Comparison of ENCODE assay signal across 14 mouse cellular contexts in genomic region chr8:122299581-122300254, GRCm38 (mm10). TPM values are rescaled to one million over a fixed set of nuclear protein-coding genes. Genes with fewer than 3 reads are reported as not detected.
A peak's percentile ranks its signal among the peaks of the same experiment; 100 is the strongest.
DNase-seq lines count a peak whose midpoint lies in the region; ATAC-seq and TF ChIP-seq lines count a peak whose summit lies in the region.
"Had no signal": no experiment of that assay in that cellular context is flagged by ENCODE, and none has a peak within 500 bp of the region (broad histone marks: within the 10 kb centered on the region; RNA-seq: fewer than 3 reads in every experiment).

No protein-coding gene starts in this region.

- H3K9ac ChIP-seq in hindbrain, embryonic 13.5 days = no peak overlapping the region
- H3K9ac ChIP-seq in hindbrain, postnatal 0 days (replicated peaks; ENCODE audit: low read length) = no peak overlapping the region
- H3K9ac ChIP-seq in liver, embryonic 14.5 days (replicated peaks) = peak overlapping the region; percentile 25; the same call in 1 of the 2 replicates
- H3K9ac ChIP-seq: forebrain, postnatal 0 days; limb, embryonic 13.5 days had no signal

- H3K4me1 ChIP-seq in hindbrain, embryonic 13.5 days (replicated peaks) = peaks cover 75% of the 10 kb centered on the region
- H3K4me1 ChIP-seq in hindbrain, postnatal 0 days (ENCODE audit: insufficient read depth, low read length) = peaks cover 16% of the 10 kb centered on the region; the same call in 1 of the 2 replicates
- H3K4me1 ChIP-seq in G1E (ENCODE audit: insufficient read depth, low read depth, low read length) = peaks cover 99% of the 10 kb centered on the region
- peaks cover 95 to 98% of the 10 kb centered on the region in 2 experiments for H3K4me1 ChIP-seq in liver, embryonic 14.5 days (replicated peaks; ENCODE audit: control insufficient read depth in 2 of 2, insufficient read depth in 2 of 2, low read length in 1 of 2)

- peak overlapping the region; percentile 81; the same call in 1 of the 2 replicates for H3K27ac ChIP-seq in hindbrain, embryonic 13.5 days
- no peak overlapping the region for H3K27ac ChIP-seq in hindbrain, postnatal 0 days
- peak overlapping the region; percentile 27 for H3K27ac ChIP-seq in liver, embryonic 14.5 days
- no peak overlapping the region for H3K27ac ChIP-seq in layer of hippocampus, adult 2 months
- H3K27ac ChIP-seq: limb, embryonic 13.5 days had no signal

- 69% methylated on average over 16 of the region's 16 CpGs for WGBS in hindbrain, embryonic 13.5 days
- WGBS in hindbrain, postnatal 0 days = 63% methylated on average over 16 of the region's 16 CpGs
- 40% methylated on average over 16 of the region's 16 CpGs for WGBS in liver, embryonic 14.5 days (ENCODE audit: insufficient replicate concordance)

- H3K4me2 ChIP-seq in hindbrain, embryonic 13.5 days = no peak overlapping the region
- H3K4me2 ChIP-seq in hindbrain, postnatal 0 days (ENCODE audit: low read depth, low read length) = no peak overlapping the region
- peak overlapping the region; percentile 28 for H3K4me2 ChIP-seq in liver, embryonic 14.5 days (ENCODE audit: low read depth)
- H3K4me2 ChIP-seq: limb, embryonic 13.5 days had no signal

- no peak for ATAC-seq in hindbrain, embryonic 13.5 days (ENCODE audit: low FRiP score)
- no peak for ATAC-seq in hindbrain, postnatal 0 days
- no peak for ATAC-seq in G1E (ENCODE audit: extremely low read depth, insufficient number of reproducible peaks, low FRiP score, poor library complexity, severe bottlenecking)
- no peak for ATAC-seq in liver, embryonic 14.5 days (ENCODE audit: insufficient read depth)
- ATAC-seq: forebrain, postnatal 0 days had no signal

- no peaks in the 10 kb centered on the region for H3K36me3 ChIP-seq in hindbrain, embryonic 13.5 days
- H3K36me3 ChIP-seq in hindbrain, postnatal 0 days (ENCODE audit: insufficient read depth, low read length) = no peaks in the 10 kb centered on the region
- peaks cover 96% of the 10 kb centered on the region for H3K36me3 ChIP-seq in G1E (replicated peaks)
- H3K36me3 ChIP-seq in liver, embryonic 14.5 days (replicated peaks; ENCODE audit: control insufficient read depth, insufficient read depth, low read depth) = peaks cover 31% of the 10 kb centered on the region
- H3K36me3 ChIP-seq: limb, embryonic 13.5 days had no signal

- H3K27me3 ChIP-seq in hindbrain, embryonic 13.5 days = 0 out of 2 replicates have a peak, but pooled peaks cover 3% of the 10 kb centered on the region
- no peaks in the 10 kb centered on the region for H3K27me3 ChIP-seq in hindbrain, postnatal 0 days (ENCODE audit: insufficient read depth, low read length)
- H3K27me3 ChIP-seq in G1E (ENCODE audit: insufficient read depth, low read length) = peaks cover 5% of the 10 kb centered on the region; the same call in 1 of the 2 replicates
- H3K27me3 ChIP-seq in liver, embryonic 14.5 days (ENCODE audit: control insufficient read depth, insufficient read depth, low read length) = no peaks in the 10 kb centered on the region
- H3K27me3 ChIP-seq: limb, embryonic 13.5 days had no signal

- DNase-seq in hindbrain, postnatal 0 days (ENCODE audit: low spot score) = no peak
- no peak for DNase-seq in G1E (ENCODE audit: low spot score)
- DNase-seq in heart, postnatal 14 days = peak; percentile 39 to 41
- DNase-seq in liver, embryonic 14.5 days (ENCODE audit: low read depth in 3 of 3, low spot score in 3 of 3) = no peak
- DNase-seq in layer of hippocampus, adult 2 months (ENCODE audit: low spot score in 2 of 2) = no peak
- DNase-seq in layer of hippocampus, adult 8-10 months (ENCODE audit: low spot score in 2 of 2) = no peak
- no peak for DNase-seq in gastrocnemius, postnatal 25 days
- DNase-seq: adrenal gland, postnatal 10 days; cerebellum, adult 8-10 months; forebrain, postnatal 0 days; kidney, adult 2 months; thymus, adult 2 months had no signal

- intact Hi-C loops in heart, postnatal 14 days (cut with DNase I) = no loop called here

- H3K9me3 ChIP-seq in hindbrain, embryonic 13.5 days = no peaks in the 10 kb centered on the region
- H3K9me3 ChIP-seq in hindbrain, postnatal 0 days (ENCODE audit: low read length) = no peaks in the 10 kb centered on the region
- H3K9me3 ChIP-seq in G1E (replicated peaks) = no peaks in the 10 kb centered on the region
- H3K9me3 ChIP-seq in liver, embryonic 14.5 days (ENCODE audit: control insufficient read depth, low read length) = no peaks in the 10 kb centered on the region
- H3K9me3 ChIP-seq: limb, embryonic 13.5 days had no signal

- no peak for TF ChIP-seq CTCF in hindbrain, postnatal 0 days (IDR thresholded peaks at IDR 0.05; ENCODE audit: low read depth)
- TF ChIP-seq CTCF in G1E (IDR thresholded peaks at IDR 0.05; ENCODE audit: low read depth, low read length) = no peak
- no peak for TF ChIP-seq CTCF in liver, embryonic 14.5 days (IDR thresholded peaks at IDR 0.05; ENCODE audit: low read depth)
- no peak for TF ChIP-seq CTCF in layer of hippocampus, adult 2 months (conservative IDR thresholded peaks at IDR 0.05)

- H3K4me3 ChIP-seq in hindbrain, embryonic 13.5 days = no peak overlapping the region
- H3K4me3 ChIP-seq in hindbrain, postnatal 0 days (ENCODE audit: low read length) = no peak overlapping the region
- peak overlapping the region; percentile 55; the same call in 1 of the 2 replicates for H3K4me3 ChIP-seq in G1E (ENCODE audit: low read depth, low read length)
- H3K4me3 ChIP-seq in liver, embryonic 14.5 days (ENCODE audit: insufficient read depth in 1 of 2, low read depth in 2 of 2, low read length in 2 of 2) = no peak overlapping the region
- no peak overlapping the region for H3K4me3 ChIP-seq in layer of hippocampus, adult 2 months
- H3K4me3 ChIP-seq: limb, embryonic 13.5 days had no signal

- no peak for TF ChIP-seq EP300 in liver, embryonic 14.5 days (IDR thresholded peaks at IDR 0.05; ENCODE audit: low read depth)

RNA-seq across cellular contexts. Expression of gene Zfpm1, which starts 17.8 kb away (rescaled TPM):
- 1.4 and 1.5 TPM in 2 replicates for polyA plus RNA-seq in hindbrain, embryonic 13.5 days (2015; fragmentation: Nextera tagmentation; extraction: Ambion mirVana)
- total RNA-seq in hindbrain, postnatal 0 days (2014; rRNA removed) = 28.0 and 37.6 TPM in 2 replicates
- polyA plus RNA-seq in hindbrain, postnatal 0 days (2015; fragmentation: Nextera tagmentation; extraction: Ambion mirVana) = 1.5 and 2.0 TPM in 2 replicates
- total RNA-seq in G1E (2014; fragmentation: Nextera tagmentation) (254 and 292 TPM in 2 replicates), G1E (2017) (53.1 and 54.4 TPM in 2 replicates)
- 1,150 and 1,251 TPM in 2 replicates for polyA plus RNA-seq in G1E (2012)
- total RNA-seq in heart, postnatal 14 days (2021) = 10 to 100 TPM; 25.5 to 26.9 TPM
- polyA plus RNA-seq in liver, embryonic 14.5 days (2012; rRNA removed) = 69.6 and 80.3 TPM in 2 replicates
- 13.3 and 16.2 TPM in 2 replicates for polyA plus RNA-seq in liver, embryonic 14.5 days (2014; fragmentation: Nextera tagmentation; extraction: Ambion mirVana)
- total RNA-seq in layer of hippocampus, adult 2 months (2021) = 10 to 100 TPM; 45.1 to 45.6 TPM
- total RNA-seq in layer of hippocampus, adult 8-10 months (2022) = 10 to 100 TPM; 37.3 to 45.5 (median 41.5) TPM
- total RNA-seq in gastrocnemius, postnatal 25 days (2021) = 1 to 10 TPM; 8.5 to 8.8 TPM

Comparison
In these comparisons a context has a peak if more than half of its experiments do, and no peak if none do; other contexts are left out.
1. H3K27ac ChIP-seq: peak in hindbrain, embryonic 13.5 days (single experiment) and liver, embryonic 14.5 days (single experiment); none in hindbrain, postnatal 0 days (single experiment) and layer of hippocampus, adult 2 months (single experiment).
2. DNase-seq: peak in heart, postnatal 14 days (2 of 2); none in hindbrain, postnatal 0 days (single experiment), G1E (single experiment), liver, embryonic 14.5 days (0 of 3), layer of hippocampus, adult 2 months (0 of 2), layer of hippocampus, adult 8-10 months (0 of 2) and gastrocnemius, postnatal 25 days (single experiment).